Mouse (Mus musculus) bone marrow macrophage, adult 2 months (primary cell): ENCODE measurements around the gene Adamts9.

Experiments used
- CTCF ChIP-seq: IDR thresholded peaks from 2 replicates; pipeline ENCODE4 v1.5.1; 2012; ENCODE audit warnings: low read depth, mild to moderate bottlenecking, low read length, moderate library complexity
- POLR2A ChIP-seq: IDR thresholded peaks from 2 replicates; pipeline ENCODE4 v1.6.1; 2012; ENCODE audit warnings: mild to moderate bottlenecking, low read depth, low read length, borderline replicate concordance

DNA sequence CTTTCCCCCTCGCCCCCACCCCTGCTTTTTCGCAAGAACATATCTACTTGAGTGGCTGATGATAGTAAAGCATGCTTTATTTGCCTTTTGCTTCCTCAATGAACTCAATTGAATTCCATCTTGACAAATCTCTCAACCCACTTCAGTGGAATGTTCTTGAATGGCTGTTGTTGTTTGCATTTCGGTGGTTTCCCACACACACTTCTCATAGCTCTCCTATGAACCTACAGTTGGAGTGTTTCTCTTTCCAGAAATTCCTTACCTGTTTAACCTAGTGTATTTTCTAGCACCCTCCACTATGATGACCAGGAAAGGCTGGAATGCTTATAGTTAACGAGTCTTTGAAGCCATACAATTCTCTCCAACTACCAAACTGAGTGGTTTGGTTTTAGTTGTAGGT, 88.4 kb downstream of the Adamts9 start:
- no peak for TF ChIP-seq CTCF
- no peak for TF ChIP-seq POLR2A
